Mouse (Mus musculus): ENCODE measurements around the gene Cabp4. TPM values are rescaled to one million over a fixed set of nuclear protein-coding genes. Genes with fewer than 3 reads are reported as not detected.
"Not testable (repeated sequence)": the region's sequence is repeated elsewhere in the genome, so short reads cannot be mapped to it uniquely, and the experiment has no call there.

Cabp4 gene
- total RNA-seq, 4 experiments from 2014 or later = 0.17 to 0.37 (median 0.34) TPM; not detected in 1

GRCm38 (mm10) chr19:4125268-4125667 is 18.6 kb downstream of the Cabp4 start:
- not testable (repeated sequence) for DNase-seq (ENCODE audit: low spot score in 2 of 2)

GRCm38 (mm10) chr19:4124432-4124831 is 19.4 kb downstream of the Cabp4 start:
- DNase-seq (ENCODE audit: low spot score in 2 of 2) = no peak

GRCm38 (mm10) chr19:4122411-4123370 is 21.1 kb downstream of the Cabp4 start:
- DNase-seq (ENCODE audit: low spot score in 2 of 2) = no peak

GRCm38 (mm10) chr19:4121896-4122295 is 21.9 kb downstream of the Cabp4 start:
- DNase-seq (ENCODE audit: low spot score in 2 of 2) = not testable (repeated sequence)

GRCm38 (mm10) chr19:4121097-4121805 is 22.6 kb downstream of the Cabp4 start:
- DNase-seq (ENCODE audit: low spot score in 2 of 2) = peak; percentile 97 to 98

GRCm38 (mm10) chr19:4120496-4120895 is 23.3 kb downstream of the Cabp4 start:
- DNase-seq (ENCODE audit: low spot score in 2 of 2) = no peak

- DNase-seq (ENCODE audit: low spot score in 2 of 2) = no peak
Observed at GRCm38 (mm10) chr19:4119716-4120487, 23.9 kb downstream of the Cabp4 start.

- DNase-seq (ENCODE audit: low spot score in 2 of 2) = no peak
Observed at GRCm38 (mm10) chr19:4118350-4118749, 25.5 kb downstream of the Cabp4 start.

GRCm38 (mm10) chr19:4117006-4117405 is 26.8 kb downstream of the Cabp4 start:
- DNase-seq (ENCODE audit: low spot score in 2 of 2) = no peak

- no peak for DNase-seq (ENCODE audit: low spot score in 2 of 2)
Observed at GRCm38 (mm10) chr19:4115816-4116215, 28.0 kb downstream of the Cabp4 start.

GRCm38 (mm10) chr19:4115144-4115543 is 28.7 kb downstream of the Cabp4 start:
- no peak for DNase-seq (ENCODE audit: low spot score in 2 of 2)

GRCm38 (mm10) chr19:4114551-4114950 is 29.3 kb downstream of the Cabp4 start:
- no peak for DNase-seq (ENCODE audit: low spot score in 2 of 2)

GRCm38 (mm10) chr19:4113806-4114230 is 30.0 kb downstream of the Cabp4 start:
- no peak for DNase-seq (ENCODE audit: low spot score in 2 of 2)

- peak; percentile 71 to 76 for DNase-seq (ENCODE audit: low spot score in 2 of 2)
Observed at GRCm38 (mm10) chr19:4113186-4113805, 30.5 kb downstream of the Cabp4 start.

GRCm38 (mm10) chr19:4112063-4112960 is 31.5 kb downstream of the Cabp4 start:
- DNase-seq (ENCODE audit: low spot score in 2 of 2) = no peak

GRCm38 (mm10) chr19:4108535-4108934 is 35.3 kb downstream of the Cabp4 start:
- no peak for DNase-seq (ENCODE audit: low spot score in 2 of 2)

GRCm38 (mm10) chr19:4106654-4107053 is 37.2 kb downstream of the Cabp4 start:
- no peak for DNase-seq (ENCODE audit: low spot score in 2 of 2)

GRCm38 (mm10) chr19:4104675-4105194 is 39.1 kb downstream of the Cabp4 start:
- DNase-seq (ENCODE audit: low spot score in 2 of 2) = no peak

GRCm38 (mm10) chr19:4103792-4104191 is 40.0 kb downstream of the Cabp4 start:
- no peak for DNase-seq (ENCODE audit: low spot score in 2 of 2)

- DNase-seq (ENCODE audit: low spot score in 2 of 2) = no peak
Observed at GRCm38 (mm10) chr19:4103294-4103693, 40.5 kb downstream of the Cabp4 start.
